Mouse (Mus musculus): ENCODE measurements around the gene Nod2. TPM values are rescaled to one million over a fixed set of nuclear protein-coding genes. Genes with fewer than 3 reads are reported as not detected.

Nod2 gene
- total RNA-seq, 2 experiments from 2014 or later: 1.1 TPM; not detected in 1

DNA sequence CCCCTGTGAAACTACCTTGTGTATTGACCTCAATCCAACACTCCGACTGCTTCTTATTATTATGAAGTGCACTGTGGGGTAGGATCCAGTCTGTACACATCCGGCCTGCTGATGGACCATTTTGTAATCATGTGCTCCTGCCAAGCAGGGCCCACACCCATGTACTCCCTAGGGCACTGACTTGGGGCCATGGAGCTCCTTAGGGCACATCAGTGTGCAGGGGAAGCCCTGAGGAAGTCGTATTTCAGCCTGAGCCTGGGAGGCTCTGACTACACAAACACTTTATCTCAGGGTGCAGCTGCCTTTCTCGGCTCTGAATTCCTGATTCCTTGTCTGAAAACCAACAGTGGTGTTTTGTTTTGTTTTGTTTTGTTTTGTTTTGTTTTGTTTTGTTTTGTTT lies 16.9 kb upstream of the Nod2 start:
- no peak for ATAC-seq (replicated peaks; ENCODE audit: poor library complexity, severe bottlenecking)

DNA sequence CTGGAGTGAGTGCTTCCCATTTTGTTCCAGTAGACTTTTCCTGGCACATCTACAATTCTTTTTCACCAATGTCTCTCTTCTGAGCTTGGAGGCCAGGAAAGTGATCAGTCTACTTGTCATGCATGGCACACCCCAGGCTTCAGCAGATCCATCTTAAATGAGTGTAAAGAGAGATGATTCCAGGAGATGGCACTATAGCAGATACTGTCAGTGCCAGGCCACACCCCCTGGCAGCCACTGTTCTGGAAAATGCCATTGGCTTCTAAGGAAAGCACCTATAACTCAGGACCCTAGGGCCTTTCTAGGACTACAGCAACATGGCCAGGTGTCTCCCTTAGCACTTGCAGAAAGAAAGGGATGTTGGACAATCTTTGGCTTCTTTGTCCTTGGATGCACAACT lies 16.0 kb upstream of the Nod2 start:
- peak; percentile 21 for ATAC-seq (replicated peaks; ENCODE audit: poor library complexity, severe bottlenecking)

DNA sequence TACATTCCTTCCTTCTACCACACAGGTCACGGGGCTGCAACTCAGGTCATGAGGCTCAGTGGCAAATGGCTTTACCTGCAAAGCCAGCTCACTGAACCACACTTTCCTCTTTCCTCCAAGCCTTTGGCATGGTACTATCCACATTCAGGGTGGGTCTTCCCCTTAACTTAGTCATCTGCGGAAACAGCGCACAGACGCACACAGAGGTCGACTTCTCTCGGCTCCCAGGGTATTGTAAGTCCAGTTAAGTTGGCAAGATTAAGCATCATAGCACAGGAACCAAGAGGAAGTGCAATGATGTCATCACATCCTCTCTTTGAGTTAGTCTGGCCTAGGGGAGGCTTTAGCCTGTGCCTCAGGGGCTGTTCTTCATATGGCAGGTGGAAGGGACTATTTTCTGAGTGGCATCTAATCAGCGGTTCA lies 13.8 kb upstream of the Nod2 start:
- ATAC-seq (replicated peaks; ENCODE audit: poor library complexity, severe bottlenecking): peak; percentile 28

DNA sequence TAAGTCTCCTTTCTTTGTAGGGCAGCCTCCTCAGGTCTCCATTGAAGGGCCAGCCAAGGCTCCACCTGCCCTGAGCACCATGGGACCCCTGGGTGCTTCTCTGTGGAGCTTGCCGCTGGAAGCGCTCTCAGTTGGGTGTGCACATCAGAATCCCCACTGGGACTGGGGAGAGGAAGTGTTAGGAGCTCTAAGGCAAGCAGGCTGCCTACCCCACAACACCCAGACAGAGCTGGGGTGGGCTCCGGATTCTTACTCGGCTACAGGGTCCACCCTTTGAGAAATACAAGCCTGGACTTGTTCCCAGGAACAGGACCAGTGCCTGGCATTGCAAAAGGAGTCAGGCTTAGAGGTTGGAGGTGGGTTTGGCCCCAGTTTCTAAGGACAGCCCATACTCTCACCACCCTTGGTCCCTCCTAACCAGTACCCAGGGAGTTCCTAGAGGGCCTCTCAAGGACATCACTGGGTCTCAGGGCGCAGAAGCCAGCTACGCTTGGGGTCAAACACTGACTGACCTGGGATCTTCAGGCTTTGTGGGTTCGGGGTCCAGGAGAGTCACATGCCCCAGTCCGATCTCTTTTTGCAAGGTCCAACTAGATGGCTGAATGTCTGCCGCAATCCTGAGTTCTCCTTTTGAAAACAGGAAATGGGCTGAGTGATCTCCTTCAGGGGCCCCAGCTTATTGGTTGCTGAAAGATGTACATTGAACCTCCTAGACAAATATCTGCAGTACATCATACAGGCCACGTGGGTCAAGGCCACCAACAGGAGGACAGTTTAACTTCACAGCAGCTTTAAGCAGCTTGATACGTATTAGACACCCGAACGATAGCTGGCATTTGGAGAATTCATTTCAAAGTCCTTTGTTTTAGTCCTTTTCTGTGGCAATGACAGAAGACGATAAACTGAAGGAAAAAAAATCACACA lies 11.4 kb upstream of the Nod2 start, which contains the start of gene Snx20:
Snx20 (minus strand) TSS at position 655 of the 924 bp plus-strand sequence.
- peak; percentile 71 for ATAC-seq (replicated peaks; ENCODE audit: poor library complexity, severe bottlenecking)

DNA sequence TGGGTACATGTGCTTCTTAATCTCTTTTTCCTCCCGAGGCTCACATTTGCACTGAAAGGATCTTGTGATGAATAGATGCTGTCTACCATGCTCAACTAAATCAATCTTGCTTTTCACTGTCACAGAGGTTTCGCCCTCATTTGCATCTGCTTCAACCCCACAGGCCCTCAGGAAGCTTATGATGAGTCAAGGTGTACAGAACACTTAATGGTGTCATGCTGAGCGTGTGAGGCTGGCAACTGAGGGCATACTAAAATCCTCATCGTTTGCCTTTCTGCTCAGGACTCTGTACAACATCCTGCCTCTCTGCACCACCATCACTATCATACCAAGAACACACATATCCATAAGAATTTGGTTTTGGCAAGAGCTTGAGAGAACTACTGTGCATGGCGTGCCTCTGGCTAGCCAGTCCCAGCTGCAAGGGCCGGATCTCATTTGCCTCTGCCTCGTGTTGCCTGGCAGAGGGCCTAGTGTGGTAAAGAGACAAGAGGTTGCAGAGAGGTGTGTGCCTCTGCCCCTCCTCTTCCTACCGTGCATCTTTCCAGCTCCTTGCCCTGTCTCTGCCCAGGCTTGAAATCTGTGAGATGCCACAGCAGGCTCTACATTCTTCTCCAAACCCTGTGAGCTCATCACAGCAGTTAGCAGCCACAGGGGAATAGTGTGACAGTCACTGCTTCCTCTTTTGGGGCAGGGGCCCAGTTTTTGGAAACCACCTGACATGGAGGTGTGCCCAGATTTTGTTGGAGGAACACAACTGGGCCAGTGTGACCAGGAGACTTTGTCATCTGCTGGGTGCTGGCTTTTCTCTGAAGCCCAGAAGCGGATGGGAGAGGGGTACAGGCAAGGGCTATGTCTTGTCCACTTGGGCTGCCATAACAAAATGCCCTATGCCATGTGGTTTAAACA lies 9.8 kb upstream of the Nod2 start:
- peak; percentile 55 for ATAC-seq (replicated peaks; ENCODE audit: poor library complexity, severe bottlenecking)

DNA sequence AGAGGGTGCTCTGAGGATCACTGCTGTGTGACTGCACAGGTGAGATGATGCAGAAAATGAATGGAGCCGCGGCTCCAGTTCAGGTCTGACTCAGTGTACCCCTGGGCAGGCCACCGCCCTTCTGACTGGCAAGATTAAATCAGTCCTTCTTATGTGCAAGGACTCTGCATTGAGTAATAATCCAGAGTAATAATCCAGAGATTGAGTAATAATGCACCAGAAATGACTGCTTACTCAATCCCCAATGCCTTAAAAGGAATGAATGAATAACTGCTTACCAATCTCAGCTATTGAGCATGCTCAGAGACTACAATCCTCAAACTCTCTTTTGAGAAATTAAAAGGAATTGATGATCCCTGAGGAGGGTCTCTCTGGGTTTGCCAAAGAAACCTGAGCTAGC lies 8.2 kb upstream of the Nod2 start:
- peak; percentile 24 for ATAC-seq (replicated peaks; ENCODE audit: poor library complexity, severe bottlenecking)

DNA sequence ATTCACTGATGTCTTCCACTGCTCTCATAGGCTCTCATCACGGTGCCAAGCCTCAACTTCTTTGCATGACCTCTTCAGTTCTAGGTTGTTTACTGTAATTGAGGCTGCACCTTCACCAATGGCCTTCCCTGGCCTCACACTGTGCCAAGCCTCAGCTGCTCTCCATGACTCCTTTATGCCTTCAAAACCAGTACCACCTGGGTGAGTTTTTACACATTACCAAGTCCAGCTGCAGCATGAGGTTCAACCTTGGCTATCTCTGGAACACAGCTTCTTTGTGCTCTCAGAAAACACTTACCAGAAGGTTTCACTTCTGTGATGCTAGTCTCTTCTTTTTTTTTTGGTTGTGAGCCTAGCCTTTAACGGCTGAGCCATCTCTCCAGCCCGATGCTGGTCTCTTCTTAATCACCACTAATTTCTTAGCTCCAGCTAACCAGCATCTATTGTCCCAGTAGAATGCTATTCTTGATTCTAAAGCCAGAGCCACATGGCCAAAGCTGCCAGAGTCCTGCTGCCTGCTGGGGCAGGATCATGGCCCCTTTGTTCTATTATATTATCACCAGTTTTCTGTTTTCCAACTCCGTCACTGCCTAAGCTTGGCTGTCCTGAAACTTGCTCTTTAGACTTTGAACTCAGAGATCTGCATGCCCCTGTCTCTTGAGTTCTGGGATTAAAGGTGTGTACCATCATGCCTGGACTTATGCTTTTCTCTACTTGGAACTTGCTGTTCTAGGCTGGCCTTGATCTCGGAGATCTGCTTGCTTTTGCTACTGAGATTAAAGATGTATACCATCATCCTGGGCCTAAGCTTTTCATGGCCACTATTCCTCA lies 4.2 kb upstream of the Nod2 start:
- no peak for ATAC-seq (replicated peaks; ENCODE audit: poor library complexity, severe bottlenecking)

DNA sequence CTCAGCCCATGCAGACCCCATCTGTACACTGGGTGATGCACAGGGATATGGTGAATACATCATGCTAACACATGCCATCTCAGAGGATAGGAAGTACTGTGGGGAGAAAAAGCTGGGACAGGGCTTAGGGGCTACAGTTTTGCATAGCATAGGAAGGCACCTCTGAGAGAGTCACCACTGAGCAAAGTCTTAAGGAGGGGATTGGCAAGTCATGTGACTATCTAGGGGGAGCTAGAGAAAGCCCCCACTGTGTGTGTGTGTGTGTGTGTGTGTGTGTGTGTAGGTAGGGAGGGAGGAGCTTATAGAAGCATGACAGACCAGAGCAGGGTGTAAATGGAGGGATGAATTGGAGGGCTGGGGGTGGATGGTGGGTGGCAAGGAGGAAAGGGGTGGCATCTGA lies 1.2 kb downstream of the Nod2 start:
- ATAC-seq (replicated peaks; ENCODE audit: poor library complexity, severe bottlenecking): no peak

DNA sequence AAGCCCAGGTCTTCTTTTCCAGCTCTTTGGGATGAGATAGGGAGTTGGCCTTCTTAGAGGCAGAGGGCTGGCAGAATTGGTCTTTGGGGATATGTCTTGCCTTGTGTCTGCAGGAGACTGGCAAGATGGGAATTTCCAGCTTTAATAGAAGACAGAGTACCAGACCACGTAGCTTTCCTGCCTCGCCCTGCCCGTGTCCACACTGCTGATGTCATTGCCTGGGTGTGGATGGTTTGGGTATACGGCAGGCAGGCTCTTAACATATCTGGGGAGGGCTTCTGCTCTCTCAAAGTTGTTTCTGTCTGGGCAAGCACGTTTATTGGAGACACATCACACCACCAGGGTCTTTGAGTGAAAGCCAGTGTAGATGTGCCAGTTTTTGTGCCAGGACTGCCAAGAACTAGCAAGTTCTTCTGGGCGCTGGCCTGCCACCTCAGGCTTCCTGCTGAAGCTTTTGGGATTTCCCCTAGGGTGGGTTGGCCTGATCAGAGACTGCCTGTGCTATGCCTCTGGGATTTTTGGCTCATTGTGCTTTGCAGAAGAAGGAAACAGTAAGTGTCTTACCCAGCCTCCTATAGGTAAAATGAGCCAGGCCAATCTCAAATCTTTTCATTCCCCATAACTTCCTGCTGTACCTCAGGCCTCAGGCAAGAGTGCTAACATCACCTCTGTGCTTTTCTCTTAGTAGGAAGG lies 3.0 kb downstream of the Nod2 start:
- ATAC-seq (replicated peaks; ENCODE audit: poor library complexity, severe bottlenecking): no peak

DNA sequence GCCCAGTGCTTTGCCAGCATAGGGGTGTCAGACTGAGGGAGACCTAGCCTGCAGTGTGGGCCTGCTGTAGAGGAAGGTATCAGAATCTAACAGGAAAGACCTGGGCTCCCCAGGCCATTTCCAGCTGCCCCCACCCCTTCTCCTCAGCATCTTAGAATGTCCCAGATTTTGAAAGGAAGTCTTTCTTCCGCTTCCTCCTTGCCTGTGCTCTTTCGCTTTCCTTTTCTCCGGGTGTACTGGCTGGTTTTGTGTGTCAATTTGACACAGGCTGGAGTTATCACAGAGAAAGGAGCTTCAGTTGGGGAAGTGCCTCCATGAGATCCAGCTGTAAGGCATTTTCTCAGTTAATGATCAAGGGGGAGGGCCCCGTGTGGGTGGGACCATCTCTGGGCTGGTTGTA lies 4.0 kb downstream of the Nod2 start:
- ATAC-seq (replicated peaks; ENCODE audit: poor library complexity, severe bottlenecking): peak; percentile 35

DNA sequence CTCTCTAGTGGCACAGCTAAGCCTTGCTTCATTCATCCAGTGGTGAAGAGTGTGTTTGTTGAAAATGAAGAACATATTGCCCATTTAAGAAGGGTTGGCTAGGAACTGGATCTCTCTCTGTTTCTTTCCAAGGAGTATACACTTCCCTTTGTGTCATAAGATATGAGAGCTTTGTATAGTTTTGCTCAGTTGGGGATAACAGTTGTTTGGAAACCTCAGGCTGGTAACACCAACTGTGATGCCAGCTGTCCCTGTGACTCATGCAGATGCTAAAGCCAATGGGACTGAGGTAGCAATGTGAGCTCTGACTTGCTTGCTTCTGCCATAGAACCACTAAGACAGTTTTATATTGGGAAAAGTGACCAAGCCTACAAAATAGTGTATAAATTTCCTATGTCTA lies 8.2 kb downstream of the Nod2 start:
- ATAC-seq (replicated peaks; ENCODE audit: poor library complexity, severe bottlenecking): peak; percentile 40

DNA sequence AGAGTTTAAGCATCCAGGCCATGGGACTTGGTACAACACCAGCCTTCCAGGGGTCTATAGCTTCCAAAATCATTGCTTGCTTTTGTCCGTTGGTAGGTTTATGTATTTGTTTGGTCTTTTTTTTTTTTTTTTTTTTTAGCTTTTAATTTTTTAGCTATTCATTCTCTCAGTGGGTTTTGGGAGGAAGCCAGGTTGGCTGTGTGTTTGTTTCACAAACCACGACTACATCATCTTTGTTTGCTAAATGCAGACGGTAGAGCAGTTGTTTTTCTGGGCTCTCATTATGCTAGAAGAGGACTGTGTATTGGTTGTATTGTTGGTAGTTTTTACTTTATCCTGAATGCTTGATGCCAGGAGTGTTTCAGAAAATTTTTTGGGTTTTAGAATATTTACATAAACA lies 12.8 kb downstream of the Nod2 start:
- ATAC-seq (replicated peaks; ENCODE audit: poor library complexity, severe bottlenecking): no peak

DNA sequence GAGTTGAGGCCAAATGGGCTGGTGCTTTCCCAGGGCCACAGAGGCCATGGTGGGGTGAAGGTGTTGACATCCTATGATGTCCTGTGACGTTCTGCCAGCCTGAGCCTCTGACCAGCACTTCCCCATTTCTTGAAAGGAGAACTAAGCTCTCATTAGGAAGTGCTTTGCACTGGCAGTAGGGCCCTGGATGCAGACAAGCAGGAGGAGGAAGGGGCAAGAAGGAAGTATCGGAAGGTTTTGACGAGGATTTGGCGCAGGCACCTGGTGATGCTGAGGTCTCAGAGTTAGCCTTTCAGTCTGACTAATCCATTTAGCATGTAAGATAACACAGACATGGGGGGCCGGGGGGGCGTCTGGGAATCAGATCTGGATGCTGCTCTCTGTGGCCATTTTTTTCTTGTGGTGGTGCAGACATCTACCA lies 15.3 kb downstream of the Nod2 start:
- peak; percentile 91 for ATAC-seq (replicated peaks; ENCODE audit: poor library complexity, severe bottlenecking)

DNA sequence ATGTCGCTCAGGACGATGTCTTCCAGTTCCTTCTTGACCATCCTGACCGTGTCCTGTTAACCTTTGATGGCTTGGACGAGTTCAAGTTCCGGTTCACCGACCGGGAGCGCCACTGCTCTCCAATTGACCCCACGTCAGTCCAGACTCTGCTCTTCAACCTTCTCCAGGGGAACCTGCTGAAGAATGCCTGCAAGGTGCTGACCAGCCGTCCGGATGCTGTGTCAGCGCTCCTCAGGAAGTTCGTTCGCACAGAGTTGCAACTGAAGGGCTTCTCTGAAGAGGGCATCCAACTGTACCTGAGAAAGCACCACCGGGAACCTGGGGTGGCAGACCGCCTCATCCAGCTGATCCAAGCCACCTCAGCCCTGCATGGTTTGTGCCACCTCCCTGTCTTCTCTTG lies 17.0 kb downstream of the Nod2 start:
- no peak for ATAC-seq (replicated peaks; ENCODE audit: poor library complexity, severe bottlenecking)

DNA sequence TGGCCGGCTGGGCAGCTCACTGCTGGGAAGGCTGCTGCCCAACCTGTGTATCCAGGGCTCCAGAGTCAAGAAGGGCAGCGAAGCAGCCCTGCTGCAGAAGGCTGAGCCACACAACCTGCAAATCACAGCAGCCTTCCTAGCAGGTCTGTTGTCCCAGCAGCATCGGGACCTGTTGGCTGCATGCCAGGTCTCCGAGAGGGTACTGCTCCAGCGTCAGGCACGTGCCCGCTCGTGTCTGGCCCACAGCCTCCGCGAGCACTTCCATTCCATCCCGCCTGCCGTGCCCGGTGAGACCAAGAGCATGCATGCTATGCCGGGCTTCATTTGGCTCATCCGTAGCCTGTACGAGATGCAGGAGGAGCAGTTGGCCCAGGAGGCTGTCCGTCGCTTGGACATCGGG lies 17.8 kb downstream of the Nod2 start:
- ATAC-seq (replicated peaks; ENCODE audit: poor library complexity, severe bottlenecking): no peak

DNA sequence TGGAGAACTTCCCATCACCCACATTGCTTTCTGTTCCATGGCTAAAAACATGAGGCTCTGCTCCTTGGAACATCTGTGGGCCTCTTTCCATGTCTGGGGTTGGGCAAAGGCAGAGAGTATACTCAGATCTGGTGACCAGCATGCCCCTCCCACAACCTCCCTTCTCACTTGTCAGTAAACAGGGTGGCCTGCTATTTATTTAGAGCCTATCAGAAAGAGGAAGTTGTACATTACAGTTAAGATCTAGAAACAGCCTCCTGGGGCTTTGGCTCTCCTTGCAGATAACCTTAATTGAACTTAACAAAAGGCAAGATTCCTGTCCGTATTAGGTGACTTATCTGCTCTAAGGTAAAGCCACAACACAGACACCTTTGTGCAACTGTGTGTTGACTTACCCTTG lies 19.3 kb downstream of the Nod2 start:
- ATAC-seq (replicated peaks; ENCODE audit: poor library complexity, severe bottlenecking): peak; percentile 42

DNA sequence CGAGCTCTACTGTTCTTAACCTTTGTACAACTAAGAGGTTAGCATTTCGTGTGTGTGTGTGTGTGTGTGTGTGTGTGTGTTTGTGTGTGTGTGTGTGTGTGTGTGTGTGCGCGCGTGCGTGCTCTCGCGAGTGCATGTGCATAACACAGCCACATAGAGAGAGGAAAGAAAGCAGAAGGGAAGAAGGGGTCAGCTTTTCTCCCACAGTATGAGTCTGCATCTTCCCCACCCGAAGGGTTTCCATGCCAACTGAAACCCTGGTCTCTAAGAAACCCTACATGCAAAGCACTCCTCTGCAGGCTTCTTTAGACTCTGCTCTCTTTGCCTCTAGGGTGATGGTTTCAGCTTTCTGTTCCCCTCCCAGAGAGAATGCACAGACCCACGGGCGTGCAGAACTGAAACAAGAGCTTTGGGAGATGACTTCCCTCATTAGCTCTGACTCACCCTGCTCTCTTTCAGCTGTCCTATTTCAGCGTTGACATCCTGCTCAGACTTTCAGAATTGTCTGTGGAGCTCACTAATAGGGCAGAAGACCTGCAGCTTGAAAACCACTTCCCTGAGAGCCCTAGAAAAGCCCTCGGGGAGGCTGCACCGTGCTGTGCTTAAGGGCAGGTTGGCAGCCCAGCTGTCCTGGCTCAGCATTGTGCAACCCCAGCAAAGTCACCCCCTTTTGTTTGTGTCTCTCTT lies 21.4 kb downstream of the Nod2 start:
- ATAC-seq (replicated peaks; ENCODE audit: poor library complexity, severe bottlenecking): peak; percentile 76

DNA sequence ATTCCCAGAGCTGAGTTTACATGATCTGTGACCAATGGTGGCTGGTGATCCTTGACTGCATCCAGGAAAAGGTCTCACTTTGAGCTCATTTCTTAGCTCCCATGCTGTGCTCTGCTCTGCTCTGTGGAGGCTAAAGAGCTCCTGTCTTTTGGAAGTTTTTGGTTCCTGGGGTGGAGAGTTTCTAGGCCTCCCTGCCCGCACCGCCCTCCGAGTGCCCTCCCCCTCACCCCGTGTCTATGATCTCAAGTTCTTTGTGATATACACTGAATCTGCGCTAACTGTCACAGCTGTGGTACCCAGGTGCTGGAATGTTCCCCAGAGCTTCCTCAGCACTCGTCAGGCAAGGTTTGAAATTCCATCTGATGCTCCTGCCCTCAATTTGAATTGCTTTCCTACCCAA lies 23.7 kb downstream of the Nod2 start:
- ATAC-seq (replicated peaks; ENCODE audit: poor library complexity, severe bottlenecking): no peak

DNA sequence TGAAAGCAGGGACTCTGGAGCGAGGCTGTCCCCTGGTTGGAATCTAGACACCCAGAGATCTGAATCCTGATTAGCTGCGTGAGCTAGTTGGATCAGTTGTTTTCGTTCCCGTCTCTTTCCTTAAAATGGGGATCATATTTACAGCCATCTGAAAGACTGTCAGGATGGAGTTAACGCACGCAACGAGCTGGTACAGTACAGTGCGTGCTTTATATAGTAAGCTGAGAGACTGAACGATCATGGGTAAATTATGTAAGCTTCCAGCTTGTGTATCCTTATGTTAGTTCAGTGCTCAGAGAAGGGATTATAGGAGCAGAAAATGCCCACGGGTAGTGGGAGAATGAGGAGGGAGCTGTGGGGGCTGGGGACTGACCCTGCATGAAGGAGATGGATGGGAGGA lies 24.5 kb downstream of the Nod2 start:
- no peak for ATAC-seq (replicated peaks; ENCODE audit: poor library complexity, severe bottlenecking)

All from granulocyte monocyte progenitor cell, adult 5-6 weeks (primary cell).